Mouse (Mus musculus): ENCODE data around the gene Atp6v0a2. TPM values are rescaled to one million over a fixed set of nuclear protein-coding genes. Genes with fewer than 3 reads are reported as not detected.

Gene Atp6v0a2
- polyA plus RNA-seq, 2 experiments: 33.3 to 42.8 TPM

DNA sequence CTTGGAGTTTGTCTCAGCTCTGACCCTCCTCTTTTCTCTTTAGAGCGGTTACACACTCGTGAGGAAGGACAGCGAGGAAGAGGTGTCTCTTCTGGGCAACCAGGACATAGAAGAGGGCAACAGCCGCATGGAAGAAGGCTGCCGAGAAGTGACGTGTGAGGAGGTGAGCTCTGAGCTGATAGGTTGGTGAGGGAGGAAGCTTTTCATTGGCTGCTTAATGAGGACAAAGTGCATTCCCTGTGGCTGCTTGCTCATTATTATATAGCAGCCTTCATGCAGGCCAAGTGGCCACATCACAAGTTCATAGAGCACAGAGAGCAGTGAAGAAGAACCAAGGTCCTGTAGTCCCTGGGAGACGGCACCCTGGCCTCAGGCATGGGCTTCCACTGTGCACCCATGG, 90.0 kb downstream of the Atp6v0a2 start:
- no peak for TF ChIP-seq POLR2A (IDR thresholded peaks at IDR 0.05; ENCODE audit: borderline replicate concordance, extremely low read depth, insufficient read depth, insufficient read length)
- H3K4me2 ChIP-seq (replicated peaks; ENCODE audit: low read depth, low read length, severe bottlenecking): no peak overlapping the region
- peaks cover 86% of the 10 kb centered on the region for H3K36me3 ChIP-seq (ENCODE audit: control insufficient read depth, insufficient read depth, low read length)
- H3K27ac ChIP-seq (replicated peaks; ENCODE audit: low read depth, low read length): no peak overlapping the region
- ATAC-seq (ENCODE audit: low FRiP score, low read depth): no peak
- no peaks in the 10 kb centered on the region for H3K9me3 ChIP-seq (ENCODE audit: control insufficient read depth, low read length)
- no peak overlapping the region for H3K9ac ChIP-seq (ENCODE audit: low read depth, low read length, severe bottlenecking)
- H3K4me3 ChIP-seq (replicated peaks; ENCODE audit: low read length): no peak overlapping the region
- H3K4me1 ChIP-seq (ENCODE audit: control insufficient read depth, insufficient read depth, low read length): no peaks in the 10 kb centered on the region
- H3K27me3 ChIP-seq (ENCODE audit: control insufficient read depth, insufficient read depth, low read length): no peaks in the 10 kb centered on the region
- no peak for DNase-seq (ENCODE audit: low spot score)
- WGBS: 89% methylated on average over 7 of the region's 7 CpGs

DNA sequence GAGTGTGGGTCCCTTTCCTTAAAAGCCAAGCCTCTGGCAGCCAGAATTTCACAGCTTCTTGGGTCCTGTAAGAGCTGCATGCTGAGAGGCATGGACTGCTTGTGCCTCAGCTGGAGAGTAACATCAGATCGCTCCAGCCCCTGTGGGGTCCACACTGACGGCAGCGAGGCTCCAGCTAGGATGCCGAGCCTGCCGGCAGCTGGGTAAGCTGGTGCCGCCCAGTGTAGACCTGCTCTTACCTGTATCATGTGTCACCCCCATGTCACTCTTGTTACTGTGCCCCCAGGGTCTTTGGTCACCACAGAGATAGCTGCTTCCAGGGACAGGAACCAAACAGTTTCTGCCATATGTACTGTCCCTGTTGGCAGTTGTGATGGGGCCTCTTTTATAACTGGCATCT, 94.7 kb downstream of the Atp6v0a2 start:
- ATAC-seq (ENCODE audit: low FRiP score, low read depth) (no peak), DNase-seq (ENCODE audit: low spot score) (no peak)
- no peaks in the 10 kb centered on the region for H3K9me3 ChIP-seq (ENCODE audit: control insufficient read depth, low read length)
- no peaks in the 10 kb centered on the region for H3K4me1 ChIP-seq (ENCODE audit: control insufficient read depth, insufficient read depth, low read length)
- H3K4me2 ChIP-seq (replicated peaks; ENCODE audit: low read depth, low read length, severe bottlenecking): no peak overlapping the region
- no peaks in the 10 kb centered on the region for H3K27me3 ChIP-seq (ENCODE audit: control insufficient read depth, insufficient read depth, low read length)
- no peak for TF ChIP-seq POLR2A (IDR thresholded peaks at IDR 0.05; ENCODE audit: borderline replicate concordance, extremely low read depth, insufficient read depth, insufficient read length)
- 93% methylated on average over 6 of the region's 6 CpGs for WGBS
- no peak overlapping the region for H3K9ac ChIP-seq (ENCODE audit: low read depth, low read length, severe bottlenecking)
- H3K36me3 ChIP-seq (ENCODE audit: control insufficient read depth, insufficient read depth, low read length): peaks cover 51% of the 10 kb centered on the region
- H3K4me3 ChIP-seq (replicated peaks; ENCODE audit: low read length): no peak overlapping the region
- no peak overlapping the region for H3K27ac ChIP-seq (replicated peaks; ENCODE audit: low read depth, low read length)

DNA sequence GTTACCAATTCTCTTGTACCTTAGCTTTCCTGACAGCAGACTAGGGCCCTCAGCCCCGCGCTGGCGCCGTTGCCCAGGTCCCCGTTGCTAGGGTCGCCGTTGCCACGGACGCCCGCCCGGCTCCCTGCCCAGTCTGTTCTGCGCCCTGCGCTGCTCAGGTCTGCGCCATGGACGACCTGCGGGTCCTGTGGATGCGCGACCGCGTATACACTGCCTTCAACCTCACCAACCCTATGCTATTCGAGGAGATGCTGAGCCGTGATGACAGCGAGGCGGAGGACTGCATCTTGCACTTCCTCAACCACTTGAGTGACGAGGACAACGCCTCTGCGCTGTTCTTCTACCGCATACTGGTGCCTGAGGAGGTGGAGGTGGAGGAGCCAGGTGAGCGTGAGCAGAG, 96.6 kb downstream of the Atp6v0a2 start, which contains the start of gene Dnah10:
TSS of gene Dnah10 (plus strand) at position 89 of the 400 bp plus-strand sequence.
- Histone ChIP-seq H3K9ac (ENCODE audit: low read depth, low read length, severe bottlenecking) (peak within 1 kb of the TSS; percentile 25; the same call in 1 of the 2 replicates), H3K27ac (replicated peaks; ENCODE audit: low read depth, low read length) (no peak within 1 kb of the TSS), H3K9me3 (ENCODE audit: control insufficient read depth, low read length) (no peaks in the 10 kb centered on the region), H3K4me1 (ENCODE audit: control insufficient read depth, insufficient read depth, low read length) (peaks cover 4% of the 10 kb centered on the region; the same call in 1 of the 2 replicates), H3K4me3 (replicated peaks; ENCODE audit: low read length) (no peak within 1 kb of the TSS), H3K4me2 (replicated peaks; ENCODE audit: low read depth, low read length, severe bottlenecking) (peak within 1 kb of the TSS; percentile 15; the same call in 1 of the 2 replicates), H3K27me3 (ENCODE audit: control insufficient read depth, insufficient read depth, low read length) (no peaks in the 10 kb centered on the region), H3K36me3 (ENCODE audit: control insufficient read depth, insufficient read depth, low read length) (peaks cover 33% of the 10 kb centered on the region)
- DNase-seq (ENCODE audit: low spot score): no peak
- WGBS: 13% methylated on average over 29 of the region's 29 CpGs
- ATAC-seq (ENCODE audit: low FRiP score, low read depth): no peak
- no peak for TF ChIP-seq POLR2A (IDR thresholded peaks at IDR 0.05; ENCODE audit: borderline replicate concordance, extremely low read depth, insufficient read depth, insufficient read length)

DNA sequence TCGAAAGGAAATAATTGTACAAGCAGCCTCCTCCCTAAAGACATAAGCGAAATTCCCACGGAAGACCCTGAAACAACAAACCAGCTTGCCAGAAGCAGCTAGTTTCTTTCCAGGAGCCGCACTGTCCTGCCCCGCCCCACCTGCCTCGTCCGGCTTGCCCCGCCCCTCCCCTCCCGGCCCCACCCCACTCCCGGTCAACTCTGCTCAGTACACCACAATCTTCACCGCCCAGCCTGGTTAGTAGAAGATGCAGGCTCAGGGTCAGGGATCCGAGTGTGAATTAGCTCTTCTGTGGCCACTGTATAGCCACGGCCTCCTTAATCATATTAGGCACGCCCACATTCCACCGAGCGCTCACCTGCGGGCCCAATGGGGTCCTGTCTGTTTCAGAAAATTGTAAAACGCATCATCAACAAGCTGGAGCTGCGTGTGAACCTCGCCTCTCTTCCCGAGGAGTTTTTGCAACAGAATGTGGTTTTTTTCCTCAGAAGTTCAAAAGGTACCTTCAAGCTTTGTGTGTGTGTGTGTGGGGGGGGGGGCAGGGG, 101.4 kb downstream of the Atp6v0a2 start:
- Histone ChIP-seq H3K4me1 (ENCODE audit: control insufficient read depth, insufficient read depth, low read length) (peaks cover 4% of the 10 kb centered on the region; the same call in 1 of the 2 replicates), H3K27ac (replicated peaks; ENCODE audit: low read depth, low read length) (no peak overlapping the region), H3K4me3 (replicated peaks; ENCODE audit: low read length) (peak overlapping the region; percentile 23; the same call in 1 of the 2 replicates), H3K4me2 (replicated peaks; ENCODE audit: low read depth, low read length, severe bottlenecking) (peak overlapping the region; percentile 48), H3K36me3 (ENCODE audit: control insufficient read depth, insufficient read depth, low read length) (no peaks in the 10 kb centered on the region), H3K9me3 (ENCODE audit: control insufficient read depth, low read length) (no peaks in the 10 kb centered on the region), H3K9ac (ENCODE audit: low read depth, low read length, severe bottlenecking) (no peak overlapping the region), H3K27me3 (ENCODE audit: control insufficient read depth, insufficient read depth, low read length) (no peaks in the 10 kb centered on the region)
- no peak for TF ChIP-seq POLR2A (IDR thresholded peaks at IDR 0.05; ENCODE audit: borderline replicate concordance, extremely low read depth, insufficient read depth, insufficient read length)
- no peak for DNase-seq (ENCODE audit: low spot score)
- ATAC-seq (ENCODE audit: low FRiP score, low read depth): no peak
- WGBS: 12% methylated on average over 20 of the region's 21 CpGs

DNA sequence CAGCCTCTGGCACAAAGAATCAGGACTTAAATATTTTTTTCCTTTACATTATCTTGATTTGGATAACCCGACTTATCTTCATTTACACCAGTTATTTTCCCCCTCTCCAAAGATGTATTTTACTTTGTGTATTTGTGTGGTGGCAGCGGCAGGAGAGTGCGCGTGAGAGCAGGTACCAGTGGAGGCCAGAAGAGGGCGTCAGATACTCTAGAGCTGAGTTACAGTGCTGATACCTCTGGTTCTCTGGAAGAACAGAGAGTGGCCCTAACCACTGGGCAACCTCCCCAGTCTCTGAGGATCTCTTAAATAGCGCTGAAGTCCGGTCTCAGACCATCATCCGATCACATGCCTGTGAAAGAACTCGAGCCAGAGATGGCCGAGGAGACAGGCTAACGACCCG, 105.6 kb downstream of the Atp6v0a2 start:
- Histone ChIP-seq H3K9ac (ENCODE audit: low read depth, low read length, severe bottlenecking) (no peak overlapping the region), H3K27me3 (ENCODE audit: control insufficient read depth, insufficient read depth, low read length) (no peaks in the 10 kb centered on the region), H3K27ac (replicated peaks; ENCODE audit: low read depth, low read length) (no peak overlapping the region), H3K36me3 (ENCODE audit: control insufficient read depth, insufficient read depth, low read length) (no peaks in the 10 kb centered on the region), H3K4me2 (replicated peaks; ENCODE audit: low read depth, low read length, severe bottlenecking) (no peak overlapping the region), H3K9me3 (ENCODE audit: control insufficient read depth, low read length) (no peaks in the 10 kb centered on the region), H3K4me3 (replicated peaks; ENCODE audit: low read length) (no peak overlapping the region), H3K4me1 (ENCODE audit: control insufficient read depth, insufficient read depth, low read length) (peaks cover 4% of the 10 kb centered on the region; the same call in 1 of the 2 replicates)
- no peak for DNase-seq (ENCODE audit: low spot score)
- WGBS: 85% methylated on average over 12 of the region's 12 CpGs
- TF ChIP-seq POLR2A (IDR thresholded peaks at IDR 0.05; ENCODE audit: borderline replicate concordance, extremely low read depth, insufficient read depth, insufficient read length): no peak
- ATAC-seq (ENCODE audit: low FRiP score, low read depth): no peak
